Comparison of ENCODE assay signal across 8 mouse cellular contexts in the genomic region with DNA sequence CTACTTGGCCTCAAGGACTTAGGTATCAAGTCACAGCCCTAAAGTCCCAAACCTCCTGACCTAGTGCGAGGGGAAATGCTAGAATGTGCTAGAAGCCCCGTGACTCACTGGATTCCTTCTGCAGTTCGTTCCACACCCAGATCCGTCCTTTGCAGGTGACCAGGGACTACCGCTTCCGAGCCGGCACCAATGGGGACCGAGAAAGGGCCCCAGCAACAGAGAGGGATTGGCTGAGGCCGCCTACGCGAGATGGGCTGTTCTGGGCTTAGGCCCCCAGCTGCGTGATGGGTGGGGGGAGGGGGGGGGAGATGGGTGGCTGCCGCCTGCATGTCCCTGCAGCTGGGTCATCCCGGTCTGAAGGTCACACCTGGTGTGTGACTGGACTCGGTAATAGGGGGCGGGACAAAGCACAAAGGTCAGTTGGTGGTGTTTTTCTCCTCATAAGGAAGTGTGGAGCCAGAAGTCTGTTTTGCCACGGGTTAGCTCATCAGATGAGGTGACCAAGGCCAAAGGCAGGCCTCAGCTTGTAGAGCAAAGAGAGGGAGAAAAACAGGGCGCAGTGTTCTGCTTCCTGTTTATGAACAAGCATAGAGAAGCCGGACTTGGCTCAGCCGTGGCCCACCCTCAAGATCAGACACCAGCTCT. TPM values are rescaled to one million over a fixed set of nuclear protein-coding genes. Genes with fewer than 3 reads are reported as not detected.
DNase-seq lines count a peak whose midpoint lies in the region; ATAC-seq lines count a peak whose summit lies in the region.

No protein-coding gene starts in this region.

- peak overlapping the region; percentile 33 for H3K4me3 ChIP-seq in hindbrain, embryonic 16.5 days (ENCODE audit: low read length)
- peak overlapping the region; percentile 33 for H3K4me3 ChIP-seq in macrophage (ENCODE audit: inconsistent target)

- no peaks in the 10 kb centered on the region for H3K9me3 ChIP-seq in hindbrain, embryonic 16.5 days (ENCODE audit: control insufficient read depth, low read length)

- H3K27me3 ChIP-seq in hindbrain, embryonic 16.5 days (replicated peaks; ENCODE audit: control insufficient read depth, insufficient read depth, low read length) = no peaks in the 10 kb centered on the region

- H3K79me2 ChIP-seq in macrophage (ENCODE audit: inconsistent target) = peaks cover 35% of the 10 kb centered on the region

- H3K27ac ChIP-seq in hindbrain, embryonic 16.5 days (ENCODE audit: low read depth, low read length) = peak overlapping the region; percentile 98
- H3K27ac ChIP-seq in macrophage = peak overlapping the region; percentile 100

- peaks cover 25% of the 10 kb centered on the region for H3K4me1 ChIP-seq in hindbrain, embryonic 16.5 days (ENCODE audit: control insufficient read depth, insufficient read depth, low read depth, low read length)

- DNase-seq in T-cell, adult 2 months (ENCODE audit: low spot score) = peak; percentile 93
- DNase-seq in cerebellum, postnatal 4 days (ENCODE audit: low spot score in 2 of 2) = peak; percentile 94 to 95
- peak; percentile 99 for DNase-seq in gastrocnemius, adult 18-20 months (ENCODE audit: low spot score)
- DNase-seq in left cerebral cortex, adult 18-20 months (ENCODE audit: low spot score in 2 of 2) = peak; percentile 96 to 97
- peak; percentile 96 for DNase-seq in right cerebral cortex, adult 18-20 months
- peak; percentile 87 for DNase-seq in urinary bladder, postnatal 10 days (ENCODE audit: low spot score)

- peak; percentile 92 for ATAC-seq in hindbrain, embryonic 16.5 days

- H3K4me2 ChIP-seq in hindbrain, embryonic 16.5 days (ENCODE audit: low read length) = peak overlapping the region; percentile 63

- H3K36me3 ChIP-seq in hindbrain, embryonic 16.5 days (ENCODE audit: control insufficient read depth, insufficient read depth, low read length) = no peaks in the 10 kb centered on the region
- H3K36me3 ChIP-seq in macrophage (ENCODE audit: inconsistent target) = no peaks in the 10 kb centered on the region

- 0% methylated on average over 20 of the region's 20 CpGs for WGBS in hindbrain, embryonic 16.5 days
- whole genome bisulfite sequencing in macrophage (ENCODE audit: missing documents) = 1% methylated on average over 19 of the region's 20 CpGs

- H3K9ac ChIP-seq in hindbrain, embryonic 16.5 days (ENCODE audit: low read depth, low read length) = peak overlapping the region; percentile 60

RNA-seq across cellular contexts. Expression of gene Ubc, which starts 3.1 kb away (rescaled TPM):
- total RNA-seq in gastrocnemius, adult 18-20 months (2021) = 1,000 to 10,000 TPM; 1,764 to 2,031 TPM
- polyA plus RNA-seq in hindbrain, embryonic 16.5 days (2015; fragmentation: Nextera tagmentation; extraction: Ambion mirVana) = 1,508 and 1,522 TPM in 2 replicates
- 100 to 1,000 TPM; 771 to 830 TPM for total RNA-seq in left cerebral cortex, adult 18-20 months (2021)
- 100 to 1,000 TPM in 23 of 26 experiments, 10 to 100 TPM in 3; 63.9 to 507 (median 213) TPM for total RNA-seq in macrophage (2018; cell fraction: chromatin; rRNA removed)
- 1,000 to 10,000 TPM in 21 of 26 experiments, 100 to 1,000 TPM in 5; 601 to 2,041 (median 1,305) TPM for total RNA-seq in macrophage (2018; cell fraction: cytosol; rRNA removed)
- 100 to 1,000 TPM; 220 to 953 (median 671) TPM for total RNA-seq in macrophage (2018; cell fraction: nucleus; rRNA removed)
- 431 to 1,072 TPM (median 940 TPM) in 3 replicates for polyA plus RNA-seq in macrophage (2018)

RNA-seq across cellular contexts. Expression of gene Gm10382, which starts 4.0 kb away (rescaled TPM):
- total RNA-seq in gastrocnemius, adult 18-20 months (2021) = under 1 TPM in 1 of 2 experiments, not detected in 1; 0.24 TPM
- 0.45 and 0.55 TPM in 2 replicates for polyA plus RNA-seq in hindbrain, embryonic 16.5 days (2015; fragmentation: Nextera tagmentation; extraction: Ambion mirVana)
- total RNA-seq in left cerebral cortex, adult 18-20 months (2021) = under 1 TPM; 0.28 to 0.40 TPM
- 1 to 10 TPM in 20 of 26 experiments, under 1 TPM in 5, not detected in 1; 0.41 to 6.7 (median 1.5) TPM for total RNA-seq in macrophage (2018; cell fraction: chromatin; rRNA removed)
- total RNA-seq in macrophage (2018; cell fraction: cytosol; rRNA removed) = under 1 TPM in 20 of 26 experiments, not detected in 6; 0.05 to 0.63 (median 0.18) TPM
- 10 to 100 TPM in 1 of 26 experiments, 1 to 10 TPM in 18, under 1 TPM in 4, not detected in 3; 0.60 to 10.9 (median 2.2) TPM for total RNA-seq in macrophage (2018; cell fraction: nucleus; rRNA removed)
- polyA plus RNA-seq in macrophage (2018) = not detected in 3 replicates

RNA-seq across cellular contexts. Expression of gene Dhx37, which starts 40.8 kb away (rescaled TPM):
- total RNA-seq in gastrocnemius, adult 18-20 months (2021) = 1 to 10 TPM; 4.5 to 5.1 TPM
- 10.2 and 12.0 TPM in 2 replicates for polyA plus RNA-seq in hindbrain, embryonic 16.5 days (2015; fragmentation: Nextera tagmentation; extraction: Ambion mirVana)
- total RNA-seq in left cerebral cortex, adult 18-20 months (2021) = 10 to 100 TPM; 11.9 to 14.6 TPM
- total RNA-seq in macrophage (2018; cell fraction: chromatin; rRNA removed) = 10 to 100 TPM in 21 of 26 experiments, 1 to 10 TPM in 5; 4.6 to 34.3 (median 17.3) TPM
- 10 to 100 TPM in 6 of 26 experiments, 1 to 10 TPM in 20; 5.1 to 12.6 (median 8.3) TPM for total RNA-seq in macrophage (2018; cell fraction: cytosol; rRNA removed)
- 10 to 100 TPM in 10 of 26 experiments, 1 to 10 TPM in 16; 5.9 to 22.3 (median 9.2) TPM for total RNA-seq in macrophage (2018; cell fraction: nucleus; rRNA removed)
- polyA plus RNA-seq in macrophage (2018) = 6.9 to 16.2 TPM (median 11.8 TPM) in 3 replicates

RNA-seq across cellular contexts. Expression of gene Bri3bp, which starts 48.3 kb away (rescaled TPM):
- 1 to 10 TPM; 2.6 to 3.2 TPM for total RNA-seq in gastrocnemius, adult 18-20 months (2021)
- polyA plus RNA-seq in hindbrain, embryonic 16.5 days (2015; fragmentation: Nextera tagmentation; extraction: Ambion mirVana) = 40.2 and 42.5 TPM in 2 replicates
- 10 to 100 TPM; 91.8 to 96.3 TPM for total RNA-seq in left cerebral cortex, adult 18-20 months (2021)
- 1 to 10 TPM in 13 of 26 experiments, under 1 TPM in 12, not detected in 1; 0.17 to 5.0 (median 1.0) TPM for total RNA-seq in macrophage (2018; cell fraction: chromatin; rRNA removed)
- total RNA-seq in macrophage (2018; cell fraction: cytosol; rRNA removed) = 1 to 10 TPM; 1.5 to 8.9 (median 3.8) TPM
- 1 to 10 TPM; 1.1 to 8.5 (median 2.7) TPM for total RNA-seq in macrophage (2018; cell fraction: nucleus; rRNA removed)
- 3.6 to 7.6 TPM (median 5.6 TPM) in 3 replicates for polyA plus RNA-seq in macrophage (2018)

RNA-seq across cellular contexts. Expression of gene Scarb1, which starts 52.2 kb away (rescaled TPM):
- 10 to 100 TPM; 10.0 to 11.0 TPM for total RNA-seq in gastrocnemius, adult 18-20 months (2021)
- polyA plus RNA-seq in hindbrain, embryonic 16.5 days (2015; fragmentation: Nextera tagmentation; extraction: Ambion mirVana) = 55.3 and 62.6 TPM in 2 replicates
- 10 to 100 TPM; 27.4 to 29.2 TPM for total RNA-seq in left cerebral cortex, adult 18-20 months (2021)
- 100 to 1,000 TPM in 4 of 26 experiments, 10 to 100 TPM in 21, 1 to 10 TPM in 1; 8.4 to 109 (median 52.5) TPM for total RNA-seq in macrophage (2018; cell fraction: chromatin; rRNA removed)
- total RNA-seq in macrophage (2018; cell fraction: cytosol; rRNA removed) = 10 to 100 TPM; 43.9 to 88.4 (median 58.6) TPM
- total RNA-seq in macrophage (2018; cell fraction: nucleus; rRNA removed) = 100 to 1,000 TPM in 2 of 26 experiments, 10 to 100 TPM in 24; 21.7 to 129 (median 52.7) TPM
- 80.8 to 94.6 TPM (median 83.7 TPM) in 3 replicates for polyA plus RNA-seq in macrophage (2018)

Comparison
In these comparisons a context has a peak if more than half of its experiments do, and no peak if none do; other contexts are left out.
1. Peak in every context shown above with its lines: DNase-seq, ATAC-seq, H3K4me3 ChIP-seq and H3K27ac ChIP-seq.